ENCODE assay signal across 9 mouse cellular contexts in the genomic region with DNA sequence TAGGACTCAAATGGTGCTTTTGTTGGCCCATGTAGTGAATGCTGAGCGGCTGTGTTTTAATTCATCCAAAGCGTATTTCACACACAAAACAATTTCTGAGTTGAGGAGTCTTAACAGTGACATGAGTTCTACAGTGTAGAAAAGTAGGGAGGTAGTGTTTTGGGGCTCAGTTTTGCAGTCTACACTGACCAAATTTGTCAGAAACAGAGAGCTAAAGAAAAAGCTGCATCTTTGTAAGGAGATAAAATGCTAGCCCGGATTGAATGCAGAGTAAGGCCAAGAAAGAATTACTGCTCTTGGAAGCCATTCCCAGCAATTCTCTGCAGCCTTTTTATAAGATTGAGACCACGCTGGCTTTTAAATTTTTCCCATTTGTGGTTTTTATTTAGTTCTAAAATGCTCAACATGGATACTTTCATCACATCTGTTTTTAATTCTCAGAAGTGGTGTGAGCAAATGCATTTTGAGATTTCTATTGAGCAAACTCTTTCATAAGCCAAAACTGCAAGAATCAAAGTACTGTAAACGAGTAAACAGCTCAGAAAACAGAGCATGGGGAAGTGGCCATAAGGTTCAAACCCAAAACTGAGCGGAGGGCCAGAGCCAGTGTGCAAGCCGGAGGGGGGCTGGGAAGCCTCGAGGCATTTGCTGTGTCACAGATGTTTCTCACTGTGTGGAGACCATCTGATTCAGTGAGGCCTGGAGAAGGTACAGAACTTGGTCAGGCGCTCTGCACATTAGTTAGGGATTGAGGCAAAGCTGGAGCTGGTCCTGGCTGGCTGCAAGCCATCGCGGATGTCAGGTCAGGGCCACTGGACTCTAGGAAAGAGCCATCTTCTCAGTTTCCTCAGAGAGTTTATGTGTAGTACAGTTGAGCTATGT. TPM values are rescaled to one million over a fixed set of nuclear protein-coding genes. Genes with fewer than 3 reads are reported as not detected.
DNase-seq lines count a peak whose midpoint lies in the region; ATAC-seq and TF ChIP-seq lines count a peak whose summit lies in the region.
"Had no signal": no experiment of that assay in that cellular context is flagged by ENCODE, and none has a peak within 500 bp of the region (broad histone marks: within the 10 kb centered on the region; RNA-seq: fewer than 3 reads in every experiment).

No protein-coding gene starts in this region.

- intact Hi-C loops in left cerebral cortex, postnatal 4 days (cut with DNase I) = no loop called here

- no peaks in the 10 kb centered on the region for H3K9me3 ChIP-seq in embryonic facial prominence, embryonic 15.5 days (replicated peaks)
- H3K9me3 ChIP-seq: liver, embryonic 13.5 days had no signal

- no peak overlapping the region for H3K9ac ChIP-seq in embryonic facial prominence, embryonic 15.5 days
- H3K9ac ChIP-seq: liver, embryonic 13.5 days had no signal

- peak; percentile 87 for ATAC-seq in embryonic facial prominence, embryonic 15.5 days (ENCODE audit: insufficient number of reproducible peaks, low FRiP score, low TSS enrichment, low read depth)

- peak overlapping the region; percentile 93 for H3K27ac ChIP-seq in embryonic facial prominence, embryonic 15.5 days (replicated peaks)
- H3K27ac ChIP-seq in kidney, adult 2 months (ENCODE audit: insufficient read depth, low read depth, low read length) = 0 out of 2 replicates have a peak overlapping the region, but pooled peaks have one; percentile 3
- H3K27ac ChIP-seq: liver, embryonic 13.5 days had no signal

- no peak for TF ChIP-seq CTCF in kidney, adult 2 months (conservative IDR thresholded peaks at IDR 0.05; ENCODE audit: insufficient read depth, insufficient read length, low read depth, low read length)

- H3K36me3 ChIP-seq in embryonic facial prominence, embryonic 15.5 days = peaks cover 9% of the 10 kb centered on the region; the same call in 1 of the 2 replicates
- no peaks in the 10 kb centered on the region for H3K36me3 ChIP-seq in kidney, adult 2 months (ENCODE audit: control insufficient read depth, insufficient read depth, low read length)
- H3K36me3 ChIP-seq: liver, embryonic 13.5 days had no signal

- H3K4me1 ChIP-seq in embryonic facial prominence, embryonic 15.5 days = peaks cover 22% of the 10 kb centered on the region
- no peaks in the 10 kb centered on the region for H3K4me1 ChIP-seq in kidney, adult 2 months (ENCODE audit: control insufficient read depth, insufficient read depth, low read length)
- H3K4me1 ChIP-seq: liver, embryonic 13.5 days had no signal

- no peak for TF ChIP-seq POLR2A in kidney, adult 2 months (IDR thresholded peaks at IDR 0.05; ENCODE audit: low read depth, low read length)

- DNase-seq in left cerebral cortex, postnatal 4 days = peak; percentile 16
- no peak for DNase-seq in left cerebral cortex, adult 18-20 months (ENCODE audit: low spot score in 2 of 2)
- peak; percentile 60 for DNase-seq in kidney, adult 2 months
- DNase-seq in ovary, postnatal 14 days (ENCODE audit: low spot score) = peak; percentile 40
- no peak for DNase-seq in left cerebral cortex, adult 11 months (ENCODE audit: low spot score)
- no peak for DNase-seq in spleen, postnatal 10 days (ENCODE audit: low spot score in 2 of 2)
- DNase-seq in thymus, postnatal 25 days = no peak
- DNase-seq: liver, embryonic 13.5 days had no signal

- no peaks in the 10 kb centered on the region for H3K27me3 ChIP-seq in embryonic facial prominence, embryonic 15.5 days
- no peaks in the 10 kb centered on the region for H3K27me3 ChIP-seq in kidney, adult 2 months (replicated peaks; ENCODE audit: control insufficient read depth, insufficient read depth, low read length)
- H3K27me3 ChIP-seq: liver, embryonic 13.5 days had no signal

- no peak overlapping the region for H3K4me3 ChIP-seq in embryonic facial prominence, embryonic 15.5 days (replicated peaks)
- no peak overlapping the region for H3K4me3 ChIP-seq in kidney, adult 2 months (ENCODE audit: insufficient read depth, low read depth, low read length)
- H3K4me3 ChIP-seq: liver, embryonic 13.5 days had no signal

- WGBS in embryonic facial prominence, embryonic 15.5 days = 29% methylated on average over 11 of the region's 11 CpGs
- WGBS in kidney, adult 2 months = 76% methylated on average over 11 of the region's 11 CpGs

- 0 out of 2 replicates have a peak overlapping the region, but pooled peaks have one; percentile 1 for H3K4me2 ChIP-seq in embryonic facial prominence, embryonic 15.5 days (replicated peaks)
- H3K4me2 ChIP-seq: liver, embryonic 13.5 days had no signal

RNA-seq across cellular contexts. Expression of a gene that starts 17.7 kb away (rescaled TPM):
- total RNA-seq in left cerebral cortex, postnatal 4 days (2021) = 10 to 100 TPM; 28.1 to 29.2 TPM
- 10 to 100 TPM; 24.0 to 32.8 TPM for total RNA-seq in left cerebral cortex, adult 18-20 months (2021)
- 34.7 and 38.9 TPM in 2 replicates for polyA plus RNA-seq in embryonic facial prominence, embryonic 15.5 days (2015; fragmentation: Nextera tagmentation; extraction: Ambion mirVana)
- polyA plus RNA-seq in kidney, adult 2 months (2012; rRNA removed) = 2.0 and 2.7 TPM in 2 replicates

RNA-seq across cellular contexts. Expression of a gene that starts 18.0 kb away (rescaled TPM):
- 1 to 10 TPM; 5.4 to 6.1 TPM for total RNA-seq in left cerebral cortex, postnatal 4 days (2021)
- 1 to 10 TPM; 5.0 to 6.3 TPM for total RNA-seq in left cerebral cortex, adult 18-20 months (2021)
- polyA plus RNA-seq in embryonic facial prominence, embryonic 15.5 days (2015; fragmentation: Nextera tagmentation; extraction: Ambion mirVana) = 4.9 and 6.2 TPM in 2 replicates
- polyA plus RNA-seq in kidney, adult 2 months (2012; rRNA removed) = 26.0 and 32.4 TPM in 2 replicates

RNA-seq across cellular contexts. Expression of a gene that starts 53.8 kb away (rescaled TPM):
- total RNA-seq in left cerebral cortex, postnatal 4 days (2021) = 1 to 10 TPM; 1.6 to 2.3 TPM
- 1 to 10 TPM; 4.6 to 5.6 TPM for total RNA-seq in left cerebral cortex, adult 18-20 months (2021)
- polyA plus RNA-seq in embryonic facial prominence, embryonic 15.5 days (2015; fragmentation: Nextera tagmentation; extraction: Ambion mirVana) = 4.8 and 5.4 TPM in 2 replicates
- polyA plus RNA-seq in kidney, adult 2 months (2012; rRNA removed) = 0.78 and 0.79 TPM in 2 replicates

Comparison
In these comparisons a context has a peak if more than half of its experiments do, and no peak if none do; other contexts are left out.
1. DNase-seq: peak in left cerebral cortex, postnatal 4 days (single experiment), kidney, adult 2 months (single experiment) and ovary, postnatal 14 days (single experiment); none in left cerebral cortex, adult 18-20 months (0 of 2), left cerebral cortex, adult 11 months (single experiment), spleen, postnatal 10 days (0 of 2) and thymus, postnatal 25 days (single experiment).